Mouse (Mus musculus): ENCODE measurements at regions not wholly inside any gene's neighbourhood (a gene's known extent, or its start where the extent isn't known, plus 50 kb on each side); places are given as distances from the start of the nearest gene placed in this dataset.

DNA sequence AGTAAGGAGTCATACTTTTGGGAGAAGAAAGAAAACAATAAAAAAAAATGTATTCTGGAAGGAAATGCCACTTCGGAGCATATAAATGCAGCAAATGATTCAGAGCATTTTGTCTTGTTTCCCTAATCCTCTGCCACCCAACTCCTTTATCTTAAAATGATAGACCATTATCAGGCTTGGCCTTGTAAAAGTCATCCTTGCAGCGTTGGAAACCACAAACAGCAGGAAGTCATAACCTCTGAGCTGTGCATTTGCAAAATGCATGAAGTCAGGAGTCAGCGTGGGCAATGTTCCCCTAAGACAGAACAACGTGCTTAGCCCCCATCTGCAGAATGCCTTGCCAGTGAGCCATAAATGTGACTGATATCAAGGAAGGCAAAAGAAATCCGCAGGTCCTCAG, 80.2 kb upstream of the Abca1 start:
- no peak for TF ChIP-seq USF1 (IDR thresholded peaks at IDR 0.05; ENCODE audit: low read depth)
- TF ChIP-seq MAX (IDR thresholded peaks at IDR 0.05): peak; percentile 85
- TF ChIP-seq FOSL1 (IDR thresholded peaks at IDR 0.05; ENCODE audit: insufficient read depth, low read length, poor library complexity, severe bottlenecking): peak; percentile 56
- TF ChIP-seq MYOD1 (IDR thresholded peaks at IDR 0.05; ENCODE audit: control insufficient read depth, insufficient read length, low read depth): peak; percentile 30
- Histone ChIP-seq H3K79me2 (ENCODE audit: control insufficient read depth, insufficient read depth) (no peaks in the 10 kb centered on the region), H3K79me3 (ENCODE audit: low read depth) (no peaks in the 10 kb centered on the region), H3K36me3 (ENCODE audit: control insufficient read depth, insufficient read depth) (no peaks in the 10 kb centered on the region), H3K4me3 (ENCODE audit: insufficient read depth, poor library complexity, severe bottlenecking) (no peak overlapping the region), H3K27me3 (ENCODE audit: control insufficient read depth, insufficient read depth, insufficient read length) (peaks cover 4% of the 10 kb centered on the region), H3ac (ENCODE audit: control insufficient read depth, insufficient read length, low read depth) (no peak overlapping the region)

- Histone ChIP-seq H3K79me2 (ENCODE audit: control insufficient read depth, insufficient read depth) (no peaks in the 10 kb centered on the region), H3ac (ENCODE audit: control insufficient read depth, insufficient read length, low read depth) (no peak overlapping the region)
- TF ChIP-seq USF1 (IDR thresholded peaks at IDR 0.05; ENCODE audit: low read depth): no peak
- no peak for TF ChIP-seq CTCF (IDR thresholded peaks at IDR 0.05; ENCODE audit: control insufficient read depth, insufficient read depth, insufficient read length)
- TF ChIP-seq MYOG (IDR thresholded peaks at IDR 0.05; ENCODE audit: control insufficient read depth, extremely low read depth, insufficient read length): no peak
- no peak for TF ChIP-seq MYOD1 (IDR thresholded peaks at IDR 0.05; ENCODE audit: control insufficient read depth, insufficient read length, low read depth)
- no peak for TF ChIP-seq CEBPB (IDR thresholded peaks at IDR 0.05; ENCODE audit: low read depth)
- TF ChIP-seq FOSL1 (IDR thresholded peaks at IDR 0.05; ENCODE audit: insufficient read depth, low read length, poor library complexity, severe bottlenecking): no peak
- TF ChIP-seq MAX (IDR thresholded peaks at IDR 0.05): no peak
Observed at GRCm38 (mm10) chr4:53238314-53239259, 78.9 kb upstream of the Abca1 start.

GRCm38 (mm10) chr4:53235870-53236269, 76.2 kb upstream of the Abca1 start:
- H3K79me2 ChIP-seq (ENCODE audit: control insufficient read depth, insufficient read depth): no peaks in the 10 kb centered on the region
- no peaks in the 10 kb centered on the region for H3K36me3 ChIP-seq (ENCODE audit: control insufficient read depth, insufficient read depth)
- H3K79me3 ChIP-seq (ENCODE audit: low read depth): no peaks in the 10 kb centered on the region
- H3K4me3 ChIP-seq (ENCODE audit: insufficient read depth, poor library complexity, severe bottlenecking): no peak overlapping the region
- no peaks in the 10 kb centered on the region for H3K27me3 ChIP-seq (ENCODE audit: control insufficient read depth, insufficient read depth, insufficient read length)
- H3ac ChIP-seq (ENCODE audit: control insufficient read depth, insufficient read length, low read depth): no peak overlapping the region
- TF ChIP-seq MYOD1 (IDR thresholded peaks at IDR 0.05; ENCODE audit: control insufficient read depth, insufficient read length, low read depth): no peak
- no peak for TF ChIP-seq MYOG (IDR thresholded peaks at IDR 0.05; ENCODE audit: control insufficient read depth, extremely low read depth, insufficient read length)
- no peak for TF ChIP-seq CEBPB (IDR thresholded peaks at IDR 0.05; ENCODE audit: low read depth)
- no peak for TF ChIP-seq CTCF (IDR thresholded peaks at IDR 0.05; ENCODE audit: control insufficient read depth, insufficient read depth, insufficient read length)
- no peak for TF ChIP-seq USF1 (IDR thresholded peaks at IDR 0.05; ENCODE audit: low read depth)
- TF ChIP-seq FOSL1 (IDR thresholded peaks at IDR 0.05; ENCODE audit: insufficient read depth, low read length, poor library complexity, severe bottlenecking): no peak
- TF ChIP-seq MAX (IDR thresholded peaks at IDR 0.05): no peak

More at GRCm38 (mm10) chr4:53238314-53239259, 78.9 kb upstream of the Abca1 start:
- Histone ChIP-seq H3K27me3 (ENCODE audit: control insufficient read depth, insufficient read depth, insufficient read length) (peaks cover 4% of the 10 kb centered on the region), H3K79me3 (ENCODE audit: low read depth) (no peaks in the 10 kb centered on the region), H3K4me3 (ENCODE audit: insufficient read depth, poor library complexity, severe bottlenecking) (no peak overlapping the region), H3K36me3 (ENCODE audit: control insufficient read depth, insufficient read depth) (no peaks in the 10 kb centered on the region)

DNA sequence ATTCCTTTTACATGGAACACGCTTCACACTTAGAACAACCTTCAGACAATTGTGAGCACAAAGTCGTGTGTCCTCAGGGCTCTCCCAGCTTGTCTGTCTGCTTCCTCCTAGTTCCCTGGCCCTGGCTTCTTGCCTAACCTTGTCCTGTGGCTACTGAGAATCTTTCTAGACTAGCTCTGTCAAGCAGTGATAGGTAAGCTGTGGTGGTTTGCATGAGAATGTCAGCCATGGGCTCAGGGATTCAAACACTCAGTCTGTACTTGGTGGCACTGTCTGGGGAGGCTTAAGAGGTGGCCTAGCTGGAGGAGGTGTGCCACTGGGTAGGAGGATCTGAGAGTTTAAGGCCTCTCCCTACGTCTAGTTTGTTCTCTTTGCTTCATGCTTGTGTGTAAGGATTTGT, 72.7 kb upstream of the Abca1 start:
- Histone ChIP-seq H3K36me3 (ENCODE audit: control insufficient read depth, insufficient read depth) (no peaks in the 10 kb centered on the region), H3K79me2 (ENCODE audit: control insufficient read depth, insufficient read depth) (no peaks in the 10 kb centered on the region), H3ac (ENCODE audit: control insufficient read depth, insufficient read length, low read depth) (no peak overlapping the region), H3K4me3 (ENCODE audit: insufficient read depth, poor library complexity, severe bottlenecking) (no peak overlapping the region), H3K79me3 (ENCODE audit: low read depth) (no peaks in the 10 kb centered on the region), H3K27me3 (ENCODE audit: control insufficient read depth, insufficient read depth, insufficient read length) (no peaks in the 10 kb centered on the region)
- TF ChIP-seq USF1 (IDR thresholded peaks at IDR 0.05; ENCODE audit: low read depth): no peak
- no peak for TF ChIP-seq MYOD1 (IDR thresholded peaks at IDR 0.05; ENCODE audit: control insufficient read depth, insufficient read length, low read depth)
- no peak for TF ChIP-seq MAX (IDR thresholded peaks at IDR 0.05)
- TF ChIP-seq FOSL1 (IDR thresholded peaks at IDR 0.05; ENCODE audit: insufficient read depth, low read length, poor library complexity, severe bottlenecking): no peak
- TF ChIP-seq CTCF (IDR thresholded peaks at IDR 0.05; ENCODE audit: control insufficient read depth, insufficient read depth, insufficient read length): no peak

DNA sequence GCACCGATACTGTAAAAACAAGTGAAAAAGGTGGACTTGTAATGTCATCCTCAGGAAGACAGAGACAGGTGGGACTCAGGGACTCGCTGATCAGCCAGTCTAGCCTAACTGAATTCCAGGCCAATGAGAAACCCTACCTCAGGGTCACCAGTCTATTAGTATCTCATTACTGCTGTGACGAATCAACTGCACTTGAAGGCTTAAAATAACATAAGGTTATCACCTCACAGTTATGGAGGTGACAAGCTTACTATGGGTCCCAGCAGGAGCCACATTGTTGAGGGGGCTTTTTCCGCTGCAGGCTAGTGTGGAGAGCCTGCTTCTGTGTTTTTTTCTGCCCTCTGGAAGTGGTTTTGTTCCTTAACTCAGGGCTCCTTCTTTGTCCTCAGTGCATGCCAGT, 72.2 kb upstream of the Abca1 start:
- H3K4me3 ChIP-seq (ENCODE audit: insufficient read depth, poor library complexity, severe bottlenecking): no peak overlapping the region
- no peaks in the 10 kb centered on the region for H3K79me3 ChIP-seq (ENCODE audit: low read depth)

More for the DNA sequence above, 72.2 kb upstream of the Abca1 start:
- H3K36me3 ChIP-seq (ENCODE audit: control insufficient read depth, insufficient read depth): no peaks in the 10 kb centered on the region
- TF ChIP-seq FOSL1 (IDR thresholded peaks at IDR 0.05; ENCODE audit: insufficient read depth, low read length, poor library complexity, severe bottlenecking) (no peak), MYOG (IDR thresholded peaks at IDR 0.05; ENCODE audit: control insufficient read depth, extremely low read depth, insufficient read length) (no peak), MAX (IDR thresholded peaks at IDR 0.05) (no peak), MYOD1 (IDR thresholded peaks at IDR 0.05; ENCODE audit: control insufficient read depth, insufficient read length, low read depth) (no peak), CEBPB (IDR thresholded peaks at IDR 0.05; ENCODE audit: low read depth) (no peak), CTCF (IDR thresholded peaks at IDR 0.05; ENCODE audit: control insufficient read depth, insufficient read depth, insufficient read length) (no peak), USF1 (IDR thresholded peaks at IDR 0.05; ENCODE audit: low read depth) (no peak)
- no peak overlapping the region for H3ac ChIP-seq (ENCODE audit: control insufficient read depth, insufficient read length, low read depth)
- H3K79me2 ChIP-seq (ENCODE audit: control insufficient read depth, insufficient read depth): no peaks in the 10 kb centered on the region
- H3K27me3 ChIP-seq (ENCODE audit: control insufficient read depth, insufficient read depth, insufficient read length): no peaks in the 10 kb centered on the region
